Mouse (Mus musculus) spleen, postnatal 10 days (tissue): ENCODE data around the gene Mcm7.

Experiments used
- DNase-seq, 2 experiments: peaks; one replicate each; pipeline ENCODE4 v3.0.0; 2021 to 2022; ENCODE audit warnings: low spot score in 2 of 2

Gene Mcm7

GRCm38 (mm10) chr5:138155443-138155976 is 16.7 kb downstream of the Mcm7 start, which contains the start of gene Zfp113:
TSS of gene Zfp113 (minus strand) at chr5:138155744.
- peak; percentile 74 to 90 for DNase-seq

GRCm38 (mm10) chr5:138154390-138154789 is 17.8 kb downstream of the Mcm7 start:
- DNase-seq: no peak

- no peak for DNase-seq
Observed at GRCm38 (mm10) chr5:138138585-138138984, 33.6 kb downstream of the Mcm7 start.

GRCm38 (mm10) chr5:138137935-138138549 is 34.2 kb downstream of the Mcm7 start:
- DNase-seq: peak in 1 of 2 experiments; percentile 51

- no peak for DNase-seq
Observed at GRCm38 (mm10) chr5:138137257-138137656, 35.0 kb downstream of the Mcm7 start.

GRCm38 (mm10) chr5:138132425-138133064 is 39.7 kb downstream of the Mcm7 start:
- DNase-seq: no peak

- no peak for DNase-seq
Observed at GRCm38 (mm10) chr5:138118041-138118440, 54.2 kb downstream of the Mcm7 start.

GRCm38 (mm10) chr5:138117199-138118015 is 54.8 kb downstream of the Mcm7 start:
- no peak for DNase-seq

- DNase-seq: peak; percentile 85 to 91
Observed at GRCm38 (mm10) chr5:138116255-138117198, 55.7 kb downstream of the Mcm7 start, which contains the start of gene Zscan21. TSS of gene Zscan21 (plus strand) at chr5:138116903.
